Mouse (Mus musculus): ENCODE measurements at regions not wholly inside any gene's neighbourhood (a gene's known extent, or its start where the extent isn't known, plus 50 kb on each side); places are given as distances from the start of the nearest gene placed in this dataset.
A peak's percentile ranks its signal among the peaks of the same experiment; 100 is the strongest.

DNA sequence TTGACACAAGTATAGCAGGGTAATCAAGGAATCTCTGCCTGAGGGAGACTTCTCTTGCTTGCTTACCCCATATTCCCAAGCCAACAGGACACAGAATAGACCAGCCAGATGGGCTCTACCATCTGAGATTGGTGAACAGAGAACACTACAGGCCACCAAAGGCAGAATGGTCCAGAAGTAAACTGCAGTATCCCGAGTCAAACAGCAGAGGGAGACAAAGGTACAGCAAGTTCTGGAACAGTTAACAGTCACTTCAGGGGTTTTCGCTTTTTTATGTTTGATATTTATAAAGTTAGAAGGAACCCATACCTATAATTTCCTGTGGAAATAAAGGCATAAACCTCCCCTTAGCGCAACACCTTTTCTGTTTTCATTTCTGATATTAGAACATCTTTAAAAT is 325.5 kb upstream of the 9130204L05Rik start:
- peak in 1 of 2 experiments; percentile 5 for DNase-seq (ENCODE audit: low spot score in 2 of 2)

Measured in layer of hippocampus, postnatal 14 days (tissue).